Mouse (Mus musculus): ENCODE data around the gene Atxn1l.

GRCm38 (mm10) chr8:109736819-109737218, 720 bp downstream of the Atxn1l start:
- TF ChIP-seq CTCF (IDR thresholded peaks at IDR 0.05; ENCODE audit: low read depth) (no peak), EP300 (IDR thresholded peaks at IDR 0.05; ENCODE audit: low read depth) (no peak)

Data from heart, postnatal 0 days (tissue).